Mouse (Mus musculus) forebrain, embryonic 10.5 days (tissue): ENCODE results near the gene Bnc2. TPM values are rescaled to one million over a fixed set of nuclear protein-coding genes. Genes with fewer than 3 reads are reported as not detected.

Source experiments
- DNase-seq: peaks from one replicate; pipeline ENCODE4 v3.0.0-alpha.2; 2017; ENCODE audit warnings: low spot score; ENCODE audit errors: extremely low spot score
- H3K27ac ChIP-seq: fragments of 300-500 bp; sonication (generic); 2 replicates; pipeline ENCODE4 v1.5.1; 2016; ENCODE audit warnings: mild to moderate bottlenecking
- H3K27me3 ChIP-seq: fragments of 300-500 bp; sonication (generic); 2 replicates; pipeline ENCODE4 v1.6.1; 2016; ENCODE audit warnings: mild to moderate bottlenecking; ENCODE audit not compliant: poor library complexity, severe bottlenecking
- H3K36me3 ChIP-seq: fragments of 300-500 bp; sonication (generic); replicated peaks from 2 replicates; pipeline ENCODE4 v1.6.1; 2016; ENCODE audit warnings: mild to moderate bottlenecking, moderate library complexity
- H3K4me1 ChIP-seq: fragments of 300-500 bp; sonication (generic); 2 replicates; pipeline ENCODE4 v1.6.1; 2016
- H3K4me3 ChIP-seq: fragments of 300-500 bp; sonication (generic); 2 replicates; pipeline ENCODE4 v1.5.1; 2016; ENCODE audit warnings: mild to moderate bottlenecking, moderate library complexity
- H3K9me3 ChIP-seq: fragments of 300-500 bp; sonication (generic); 2 replicates; pipeline ENCODE4 v1.6.1; 2016; ENCODE audit warnings: mild to moderate bottlenecking, moderate library complexity
- WGBS: fragments of 180-500 bp; shearing (Covaris S2); methylation state at CpG from one replicate; pipeline ENCODE4 v1.1.7; 2016; 5-methylcytosine and 5-hydroxymethylcytosine counted together
- polyA plus RNA-seq: library from polyadenylated mRNA; unstranded; fragments of >200 nt; fragmentation: Nextera tagmentation; extraction: Ambion mirVana; gene quantifications from 2 replicates; pipeline ENCODE4 v1.2.1, GENCODE M21; 2016

Bnc2 gene
- polyA plus RNA-seq, 1 experiment from 2014 or later, result 4.2 TPM

DNA sequence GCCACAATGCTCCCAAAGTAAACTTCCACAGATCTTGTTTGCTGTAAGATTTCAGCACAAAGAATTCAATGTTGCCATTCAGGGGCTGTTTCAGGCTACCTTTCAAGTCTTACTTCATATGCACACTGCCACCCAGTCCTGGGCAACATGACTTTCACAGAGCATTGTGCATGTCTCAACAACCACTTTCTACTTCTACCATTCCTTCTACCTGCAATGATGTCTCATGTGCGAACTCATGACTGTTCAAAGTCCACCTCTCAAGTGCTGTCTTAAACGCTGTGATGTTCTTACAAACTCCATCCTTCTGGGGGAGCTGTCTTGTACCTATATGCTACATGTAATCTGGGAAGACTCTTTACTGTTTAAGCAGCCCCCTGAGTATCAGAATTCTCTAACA lies 363.7 kb downstream of the Bnc2 start:
- WGBS, result 81% methylated on average over 2 of the region's 2 CpGs
- DNase-seq, result no peak
- Histone ChIP-seq H3K9me3 (no peaks in the 10 kb centered on the region), H3K36me3 (no peaks in the 10 kb centered on the region), H3K4me3 (no peak overlapping the region), H3K4me1 (peaks cover 7% of the 10 kb centered on the region; the same call in 1 of the 2 replicates), H3K27me3 (peaks cover 6% of the 10 kb centered on the region; the same call in 1 of the 2 replicates), H3K27ac (no peak overlapping the region)

DNA sequence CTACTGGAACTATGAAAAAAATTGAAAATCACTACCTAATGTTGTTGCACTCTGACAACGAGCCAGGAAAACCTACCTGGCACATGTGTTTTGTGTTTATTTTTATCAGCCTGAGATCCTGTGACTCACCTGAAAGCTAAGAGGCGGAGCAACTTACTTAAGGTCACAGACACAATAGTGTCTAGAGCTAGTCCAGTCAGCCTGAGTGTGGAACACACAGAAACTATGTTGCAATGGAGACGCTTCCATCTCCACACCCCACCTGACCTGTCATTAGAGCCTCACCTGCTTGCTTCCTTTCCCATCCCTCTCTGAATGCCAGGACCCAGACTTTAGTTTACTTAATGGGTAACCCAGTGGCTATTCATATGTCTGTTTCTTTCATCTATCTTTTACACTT lies 364.2 kb downstream of the Bnc2 start:
- DNase-seq, result no peak
- H3K27me3 ChIP-seq, result peaks cover 6% of the 10 kb centered on the region; the same call in 1 of the 2 replicates
- H3K4me1 ChIP-seq, result peaks cover 4% of the 10 kb centered on the region; the same call in 1 of the 2 replicates
- H3K27ac ChIP-seq, result no peak overlapping the region
- no peaks in the 10 kb centered on the region for H3K36me3 ChIP-seq
- H3K9me3 ChIP-seq, result no peaks in the 10 kb centered on the region
- H3K4me3 ChIP-seq, result no peak overlapping the region
- 86% methylated on average over 3 of the region's 3 CpGs for WGBS

DNA sequence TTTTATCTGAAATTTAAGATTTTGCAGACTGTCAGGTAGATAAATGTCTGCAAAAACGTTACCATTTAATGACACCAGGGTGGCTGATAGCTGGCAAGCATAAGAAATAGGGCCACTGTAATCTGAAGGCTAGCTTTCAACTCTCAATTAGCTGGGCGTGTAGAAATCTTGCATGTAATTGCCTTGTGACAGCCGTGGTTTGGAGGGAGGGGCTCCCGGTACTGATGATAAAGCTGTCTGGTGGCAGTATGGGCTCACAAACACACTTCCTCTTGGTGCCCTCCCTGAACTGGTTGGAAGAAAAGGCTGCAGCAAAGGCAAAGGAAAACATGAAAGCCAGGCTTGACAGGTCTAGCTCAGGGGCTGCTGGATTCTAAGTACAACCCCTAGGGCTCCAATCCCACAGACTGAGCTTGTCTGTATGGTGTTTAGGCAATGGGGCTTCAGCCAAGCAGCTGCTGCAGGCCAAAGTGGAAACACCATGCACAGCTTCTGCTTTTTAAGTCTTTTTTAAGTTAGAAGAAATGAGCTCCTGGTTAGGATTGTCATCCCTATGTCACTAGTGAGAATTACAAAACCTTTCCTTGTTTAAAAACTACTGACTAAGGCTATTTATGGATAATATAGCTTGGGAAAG lies 366.7 kb downstream of the Bnc2 start:
- H3K9me3 ChIP-seq, result no peaks in the 10 kb centered on the region
- no peak overlapping the region for H3K4me3 ChIP-seq
- no peaks in the 10 kb centered on the region for H3K36me3 ChIP-seq
- DNase-seq, result no peak
- peaks cover 4% of the 10 kb centered on the region; the same call in 1 of the 2 replicates for H3K4me1 ChIP-seq
- WGBS, result 68% methylated on average over 4 of the region's 4 CpGs
- H3K27ac ChIP-seq, result no peak overlapping the region
- peaks cover 6% of the 10 kb centered on the region; the same call in 1 of the 2 replicates for H3K27me3 ChIP-seq

- H3K36me3 ChIP-seq, result no peaks in the 10 kb centered on the region
- 87% methylated on average over 9 of the region's 9 CpGs for WGBS
Measured at GRCm38 (mm10) chr4:84306928-84307606, 368.0 kb downstream of the Bnc2 start.

GRCm38 (mm10) chr4:84302949-84303348 lies 372.1 kb downstream of the Bnc2 start:
- DNase-seq, result no peak
- Histone ChIP-seq H3K27ac (no peak overlapping the region), H3K4me1 (no peaks in the 10 kb centered on the region), H3K36me3 (no peaks in the 10 kb centered on the region), H3K9me3 (peaks cover 10% of the 10 kb centered on the region), H3K4me3 (no peak overlapping the region), H3K27me3 (no peaks in the 10 kb centered on the region)
- 75% methylated on average over 3 of the region's 3 CpGs for WGBS

More at GRCm38 (mm10) chr4:84306928-84307606, 368.0 kb downstream of the Bnc2 start:
- H3K4me1 ChIP-seq, result peaks cover 4% of the 10 kb centered on the region; the same call in 1 of the 2 replicates
- H3K27ac ChIP-seq, result no peak overlapping the region
- H3K9me3 ChIP-seq, result no peaks in the 10 kb centered on the region
- H3K27me3 ChIP-seq, result peaks cover 6% of the 10 kb centered on the region; the same call in 1 of the 2 replicates
- no peak overlapping the region for H3K4me3 ChIP-seq
- no peak for DNase-seq

DNA sequence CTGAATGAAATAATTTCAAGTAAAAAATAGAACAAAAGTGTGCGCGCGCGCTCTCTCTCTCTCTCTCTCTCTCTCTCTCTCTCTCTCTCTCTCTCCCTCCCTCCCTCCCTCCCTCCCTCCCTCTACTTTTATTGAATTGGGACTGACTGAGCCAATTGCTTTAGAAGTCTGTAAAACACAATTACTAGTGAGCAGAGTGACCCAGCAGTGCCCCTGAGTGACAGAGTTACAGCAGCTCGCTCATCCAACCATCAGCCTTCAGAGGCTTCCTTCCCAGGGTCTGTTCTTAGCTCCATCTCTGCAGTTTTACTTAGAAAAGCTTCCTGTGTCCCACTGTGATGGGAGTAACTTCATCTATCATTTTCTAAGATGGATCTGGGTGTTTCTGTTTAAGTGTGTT lies 389.9 kb downstream of the Bnc2 start:
- H3K27me3 ChIP-seq, result peaks cover 100% of the 10 kb centered on the region
- DNase-seq, result no peak
- WGBS, result 80% methylated on average over 5 of the region's 5 CpGs

GRCm38 (mm10) chr4:84282651-84283050 lies 392.4 kb downstream of the Bnc2 start:
- Histone ChIP-seq H3K9me3 (no peaks in the 10 kb centered on the region), H3K27ac (no peak overlapping the region), H3K4me1 (peaks cover 16% of the 10 kb centered on the region), H3K36me3 (no peaks in the 10 kb centered on the region), H3K27me3 (peaks cover 99% of the 10 kb centered on the region), H3K4me3 (no peak overlapping the region)
- no peak for DNase-seq
- 85% methylated on average over 2 of the region's 2 CpGs for WGBS

More for the DNA sequence above, 389.9 kb downstream of the Bnc2 start:
- H3K4me3 ChIP-seq, result no peak overlapping the region
- H3K27ac ChIP-seq, result no peak overlapping the region
- no peaks in the 10 kb centered on the region for H3K9me3 ChIP-seq
- peaks cover 16% of the 10 kb centered on the region for H3K4me1 ChIP-seq
- H3K36me3 ChIP-seq, result no peaks in the 10 kb centered on the region

GRCm38 (mm10) chr4:84278156-84278555 lies 396.9 kb downstream of the Bnc2 start:
- 86% methylated on average over 6 of the region's 6 CpGs for WGBS
- Histone ChIP-seq H3K27ac (no peak overlapping the region), H3K36me3 (no peaks in the 10 kb centered on the region), H3K27me3 (peaks cover 71% of the 10 kb centered on the region), H3K9me3 (no peaks in the 10 kb centered on the region), H3K4me3 (no peak overlapping the region), H3K4me1 (peaks cover 14% of the 10 kb centered on the region)
- DNase-seq, result no peak

GRCm38 (mm10) chr4:84276081-84276480 lies 399.0 kb downstream of the Bnc2 start:
- WGBS, result 93% methylated on average over 14 of the region's 14 CpGs
- H3K36me3 ChIP-seq, result no peaks in the 10 kb centered on the region
- no peaks in the 10 kb centered on the region for H3K9me3 ChIP-seq
- peaks cover 14% of the 10 kb centered on the region for H3K4me1 ChIP-seq
- H3K4me3 ChIP-seq, result no peak overlapping the region
- H3K27ac ChIP-seq, result no peak overlapping the region
- peaks cover 64% of the 10 kb centered on the region for H3K27me3 ChIP-seq
- DNase-seq, result no peak

DNA sequence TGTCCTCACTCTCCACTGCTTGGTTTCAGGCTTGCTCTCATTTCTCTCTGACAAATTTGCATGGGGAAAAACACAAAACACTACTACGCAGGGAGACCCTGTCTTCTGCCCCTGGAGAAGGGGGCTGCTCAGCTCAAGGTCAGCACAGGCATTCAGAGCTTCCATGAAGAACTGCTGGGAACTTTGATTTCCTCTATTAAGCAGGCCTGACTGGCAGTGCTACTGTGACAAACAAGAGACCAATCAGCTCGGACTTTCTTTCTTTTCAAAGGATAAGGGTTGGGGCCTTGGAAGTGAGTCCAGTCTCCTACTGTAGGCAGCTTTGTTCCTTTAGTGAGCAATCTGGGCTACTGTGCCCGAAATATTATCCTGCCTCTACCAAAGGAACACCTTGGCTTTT lies 400.9 kb downstream of the Bnc2 start:
- no peak for DNase-seq
- Histone ChIP-seq H3K4me3 (no peak overlapping the region), H3K27me3 (peaks cover 57% of the 10 kb centered on the region), H3K36me3 (no peaks in the 10 kb centered on the region), H3K9me3 (no peaks in the 10 kb centered on the region), H3K4me1 (peaks cover 14% of the 10 kb centered on the region), H3K27ac (no peak overlapping the region)
- WGBS, result 59% methylated on average over 3 of the region's 3 CpGs

GRCm38 (mm10) chr4:84272867-84273266 lies 402.2 kb downstream of the Bnc2 start:
- WGBS, result 91% methylated on average over 2 of the region's 2 CpGs
- Histone ChIP-seq H3K9me3 (no peaks in the 10 kb centered on the region), H3K27ac (no peak overlapping the region), H3K4me3 (no peak overlapping the region), H3K27me3 (peaks cover 54% of the 10 kb centered on the region), H3K4me1 (peaks cover 14% of the 10 kb centered on the region), H3K36me3 (no peaks in the 10 kb centered on the region)
- no peak for DNase-seq

DNA sequence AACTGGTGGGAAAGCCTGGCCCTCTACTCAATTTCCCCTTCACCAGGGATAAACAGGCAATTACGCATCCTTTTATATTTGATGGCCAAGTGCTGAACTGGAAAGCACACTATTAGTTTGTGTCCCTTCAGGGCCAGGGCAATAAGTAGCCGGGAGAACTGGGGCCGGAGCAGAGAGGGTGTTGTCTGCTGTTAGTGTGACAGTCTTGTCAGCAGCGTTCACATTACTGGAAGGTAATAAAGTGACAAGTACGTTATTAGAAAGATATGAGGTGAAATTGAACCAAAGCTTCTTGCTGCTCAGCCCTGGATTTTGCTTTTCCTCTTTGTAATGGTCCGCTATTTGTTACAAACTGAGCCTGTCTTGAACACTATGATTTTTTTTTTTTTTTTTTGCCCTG lies 405.2 kb downstream of the Bnc2 start:
- H3K4me1 ChIP-seq, result peaks cover 25% of the 10 kb centered on the region
- H3K36me3 ChIP-seq, result no peaks in the 10 kb centered on the region
- no peak overlapping the region for H3K27ac ChIP-seq
- WGBS, result 89% methylated on average over 6 of the region's 6 CpGs
- H3K4me3 ChIP-seq, result no peak overlapping the region
- no peaks in the 10 kb centered on the region for H3K9me3 ChIP-seq
- H3K27me3 ChIP-seq, result peaks cover 51% of the 10 kb centered on the region
- DNase-seq, result no peak

DNA sequence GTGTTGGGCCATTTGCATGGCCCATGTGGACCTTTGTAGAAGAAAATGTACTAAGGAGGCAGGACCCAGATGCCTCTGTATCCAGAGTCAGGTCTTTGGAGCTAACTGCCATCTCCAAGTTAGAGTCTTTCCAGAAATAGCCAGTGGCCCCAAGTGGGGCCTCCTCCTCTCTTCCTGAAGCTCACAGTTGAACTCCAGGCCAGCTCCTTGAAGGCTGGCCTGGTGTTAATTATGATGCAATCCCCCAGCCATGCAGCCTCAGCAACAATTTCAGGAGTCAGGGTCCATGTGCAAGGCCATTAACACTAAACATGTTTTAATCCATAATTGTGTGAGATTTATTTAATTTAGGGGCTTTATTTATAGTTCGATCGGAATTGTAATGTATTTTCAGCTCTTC lies 427.7 kb downstream of the Bnc2 start:
- no peak overlapping the region for H3K4me3 ChIP-seq
- WGBS, result 96% methylated on average over 2 of the region's 2 CpGs
- H3K36me3 ChIP-seq, result no peaks in the 10 kb centered on the region
- DNase-seq, result no peak
- H3K27me3 ChIP-seq, result no peaks in the 10 kb centered on the region; the same call in 1 of the 2 replicates
- H3K27ac ChIP-seq, result no peak overlapping the region
- peaks cover 8% of the 10 kb centered on the region; the same call in 1 of the 2 replicates for H3K4me1 ChIP-seq
- H3K9me3 ChIP-seq, result no peaks in the 10 kb centered on the region
